Mouse (Mus musculus): ENCODE results near the gene Angptl4.

DNA sequence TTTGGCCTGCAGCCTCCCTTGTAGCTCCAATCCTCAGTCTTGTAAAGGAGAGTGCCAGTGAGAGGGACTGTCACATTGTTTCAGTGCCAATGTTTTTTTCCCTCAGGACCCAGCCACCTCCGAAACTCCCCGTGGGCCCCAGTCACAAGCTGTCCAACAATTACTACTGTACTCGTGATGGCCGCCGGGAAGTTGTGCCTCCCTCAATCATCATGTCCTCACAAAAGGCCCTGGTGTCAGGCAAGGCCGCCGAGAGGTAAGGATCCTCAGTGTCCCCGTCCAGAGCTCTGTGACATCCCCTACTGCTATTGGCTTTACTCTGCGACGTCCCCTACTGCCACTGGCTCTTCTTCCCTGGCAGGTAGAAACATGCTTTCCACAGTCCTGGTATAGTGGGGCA lies 47.9 kb upstream of the Angptl4 start:
- TF ChIP-seq CTCF (IDR thresholded peaks at IDR 0.05; ENCODE audit: low read depth) = no peak
- no peak for TF ChIP-seq EP300 (IDR thresholded peaks at IDR 0.05; ENCODE audit: low read depth)

Measured in liver, postnatal 0 days (tissue).